Mouse (Mus musculus) sigmoid colon, adult 10 weeks (tissue): Measurements from ENCODE around the gene Gm45618. TPM values are rescaled to one million over a fixed set of nuclear protein-coding genes. Genes with fewer than 3 reads are reported as not detected.

Experiments used
- polyA plus RNA-seq: library from polyadenylated mRNA; stranded (reverse); fragments of 350-450 nt; fragmentation: Illumina TruSeq; extraction: RNeasy Lipid Tissue Mini Kit (QIAGEN cat#74804); gene quantifications from one replicate; pipeline ENCODE4 v1.2.3, GENCODE M21; 2014; ENCODE audit warnings: low read depth, low replicate concordance

Gene Gm45618
- not detected for polyA plus RNA-seq

DNA sequence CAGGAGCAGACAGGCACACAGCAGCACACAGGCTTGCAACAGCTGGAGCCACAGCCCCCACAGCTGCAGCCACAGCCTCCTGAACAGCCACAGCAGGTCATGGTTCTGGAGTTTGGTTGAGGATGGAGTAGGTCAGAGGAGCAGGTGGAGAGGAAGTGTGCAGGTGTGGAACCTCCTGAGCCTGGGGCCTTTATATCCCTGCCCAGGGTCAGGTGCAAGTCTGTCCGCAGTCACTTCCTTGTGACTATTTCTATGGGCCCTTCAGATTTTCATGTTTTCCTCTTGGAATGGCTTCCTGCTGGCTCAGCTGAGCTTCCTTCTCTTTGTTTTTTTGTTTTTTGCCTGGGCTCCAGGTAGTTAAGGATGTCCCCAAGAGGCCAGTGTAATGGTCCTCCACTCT is at the start of gene Gm45618:
Gene Gm45618 (minus strand): TSS at position 101 of the 400 bp plus-strand sequence.

DNA sequence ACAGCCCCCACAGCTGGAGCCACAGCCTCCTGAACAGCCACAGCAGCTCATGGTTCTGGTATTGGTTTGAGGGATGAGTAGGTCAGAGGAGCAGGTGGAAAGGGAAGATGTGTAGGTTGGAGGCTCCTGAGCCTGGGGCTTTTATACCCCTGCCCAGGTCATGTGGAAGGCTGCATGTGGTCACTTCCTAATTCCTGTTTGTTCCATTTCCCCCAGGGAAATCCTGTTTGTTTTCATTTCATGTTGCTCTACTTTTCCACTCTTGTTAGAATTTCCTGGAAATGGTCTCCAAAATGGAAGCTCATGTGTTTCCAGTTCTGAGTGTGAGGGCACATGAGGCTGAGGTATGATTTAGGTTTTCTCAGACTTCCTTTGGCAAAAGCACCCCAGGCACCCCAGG is 45.1 kb upstream of the Gm45618 start, which contains the start of gene Gm4553:
Gene Gm4553 (minus strand): TSS at position 101 of the 400 bp plus-strand sequence.

DNA sequence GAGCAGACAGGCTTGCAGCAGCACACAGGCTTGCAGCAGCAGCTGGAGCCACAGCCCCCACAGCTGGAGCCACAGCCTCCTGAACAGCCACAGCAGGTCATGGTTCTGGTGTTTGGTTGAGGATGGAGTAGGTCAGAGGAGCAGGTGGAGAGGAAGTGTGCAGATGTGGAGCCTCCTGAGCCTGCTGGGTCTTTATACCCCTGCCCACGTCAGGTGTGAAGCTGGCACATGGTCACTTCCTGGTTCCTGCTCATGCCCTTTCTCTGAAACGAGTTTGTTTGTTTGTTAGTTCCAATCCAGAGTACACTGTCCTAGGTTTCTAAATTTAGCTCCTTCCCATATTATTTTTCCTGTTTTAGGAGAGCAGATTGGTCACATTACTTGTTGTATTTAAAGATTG is 36.5 kb upstream of the Gm45618 start, which contains the start of gene Gm29735:
Gene Gm29735 (minus strand): TSS at position 101 of the 400 bp plus-strand sequence.

DNA sequence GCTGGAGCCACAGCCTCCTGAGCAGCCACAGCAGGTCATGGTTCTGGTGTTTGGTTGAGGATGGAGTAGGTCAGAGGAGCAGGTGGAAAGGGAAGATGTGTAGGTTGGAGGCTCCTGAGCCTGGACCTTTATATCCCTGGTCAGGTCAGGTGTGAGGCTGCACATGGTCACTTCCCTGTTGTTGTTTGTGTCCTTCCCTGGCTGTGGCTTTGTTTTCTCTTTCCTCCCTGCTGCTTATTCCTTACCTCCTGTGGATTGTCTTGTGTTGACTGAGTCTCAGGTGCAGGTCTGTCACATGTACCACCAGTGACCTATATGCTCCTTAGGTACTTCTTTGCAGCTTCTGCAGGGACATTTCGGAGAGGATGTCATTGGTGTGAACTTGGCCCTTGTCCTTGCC is 24.0 kb upstream of the Gm45618 start, which contains the start of gene Gm45337:
Gene Gm45337 (minus strand): TSS at position 101 of the 400 bp plus-strand sequence.

DNA sequence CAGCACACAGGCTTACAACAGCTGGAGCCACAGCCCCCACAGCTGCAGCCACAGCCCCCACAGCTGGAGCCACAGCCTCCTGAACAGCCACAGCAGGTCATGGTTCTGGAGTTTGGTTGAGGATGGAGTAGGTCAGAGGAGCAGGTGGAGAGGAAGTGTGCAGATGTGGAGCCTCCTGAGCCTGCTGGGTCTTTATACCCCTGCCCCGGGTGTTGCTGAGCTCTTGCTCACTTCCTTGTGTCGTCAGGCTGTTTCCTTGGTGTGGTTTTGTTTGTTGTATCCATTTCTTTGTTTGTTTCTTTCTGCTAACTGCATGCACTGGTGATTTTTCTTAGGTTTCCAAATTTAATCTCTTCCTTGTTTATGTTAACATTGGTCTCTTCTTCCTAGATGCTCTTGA is 15.4 kb upstream of the Gm45618 start, which contains the start of gene Gm39115:
Gene Gm39115 (minus strand): TSS at position 101 of the 400 bp plus-strand sequence.

DNA sequence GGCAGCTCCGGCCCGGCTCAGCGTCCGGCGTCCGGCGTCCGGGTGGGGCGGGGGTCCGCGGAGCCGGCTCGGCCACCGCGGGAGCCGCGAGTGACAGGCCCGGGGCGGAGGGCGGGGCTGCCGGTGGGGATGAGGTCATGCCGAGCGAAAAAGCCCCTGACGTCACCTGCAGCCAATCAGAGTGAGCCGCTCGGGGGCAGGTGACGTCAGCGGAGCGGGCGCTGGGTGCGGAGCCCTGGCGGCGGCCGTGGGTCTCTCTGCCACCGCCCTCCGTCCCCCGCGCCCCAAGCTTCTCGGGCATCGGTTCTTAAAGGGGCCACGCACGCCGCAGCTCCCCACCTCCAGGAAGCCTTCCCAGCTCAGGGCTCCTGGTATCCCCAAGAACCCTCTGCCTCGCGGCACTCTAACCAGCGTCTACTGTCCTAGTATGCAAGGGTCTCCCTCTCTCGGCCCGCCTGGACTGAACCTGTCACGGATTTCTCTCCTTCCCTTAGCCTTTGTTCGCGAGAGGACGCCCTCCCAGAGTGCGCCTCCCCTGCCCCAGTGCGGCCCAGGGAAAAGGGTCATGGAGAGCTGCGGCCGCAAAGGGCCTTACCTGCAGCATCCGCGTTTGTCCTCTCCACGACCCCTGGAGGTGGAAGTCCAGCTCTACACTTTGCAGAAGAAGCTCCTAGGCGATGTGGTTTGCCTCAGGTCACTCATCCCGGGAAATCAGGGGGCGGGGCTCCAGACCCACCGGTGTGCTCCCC is 25.2 kb downstream of the Gm45618 start, which contains the start of gene Dusp8:
Gene Dusp8 (minus strand): TSS at position 661 of the 749 bp plus-strand sequence.

Other genes with a start within 250 kb of the Gm45618 start
- gene Tollip, start 202.2 kb downstream of the Gm45618 start, polyA plus RNA-seq = 38.0 TPM
- 0.22 TPM for gene Brsk2, start 171.0 kb downstream of the Gm45618 start, polyA plus RNA-seq
- 20.4 TPM for gene Mob2, start 59.7 kb downstream of the Gm45618 start, polyA plus RNA-seq
- 0.79 TPM for gene Dusp8, start 24.9 kb downstream of the Gm45618 start, polyA plus RNA-seq
- not detected for gene Gm39115, start 15.3 kb upstream of the Gm45618 start, polyA plus RNA-seq
- gene Gm45337, start 23.9 kb upstream of the Gm45618 start, polyA plus RNA-seq = not detected
- gene Gm29735, start 36.4 kb upstream of the Gm45618 start, polyA plus RNA-seq = not detected
- gene Gm4553, start 45.0 kb upstream of the Gm45618 start, polyA plus RNA-seq = not detected
- gene Krtap5-2, start 55.3 kb upstream of the Gm45618 start, polyA plus RNA-seq = not detected
- gene Gm10153, start 69.7 kb upstream of the Gm45618 start, polyA plus RNA-seq = not detected
- not detected for gene Krtap5-3, start 80.6 kb upstream of the Gm45618 start, polyA plus RNA-seq
- not detected for gene Gm7579, start 91.1 kb upstream of the Gm45618 start, polyA plus RNA-seq
- not detected for gene Krtap5-5, start 109.2 kb upstream of the Gm45618 start, polyA plus RNA-seq
- not detected for gene Gm40460, start 120.3 kb upstream of the Gm45618 start, polyA plus RNA-seq
- not detected for gene Gm2431, start 137.6 kb upstream of the Gm45618 start, polyA plus RNA-seq
- gene Gm4559, start 153.6 kb upstream of the Gm45618 start, polyA plus RNA-seq = not detected
- not detected for gene Krtap5-1, start 176.4 kb upstream of the Gm45618 start, polyA plus RNA-seq
- gene Krtap5-4, start 182.8 kb upstream of the Gm45618 start, polyA plus RNA-seq = not detected